Mouse (Mus musculus): Measurements from ENCODE around the gene Amz2. TPM values are rescaled to one million over a fixed set of nuclear protein-coding genes. Genes with fewer than 3 reads are reported as not detected.

Amz2 gene
- polyA plus RNA-seq, 1 experiment, result 0.22 TPM

DNA sequence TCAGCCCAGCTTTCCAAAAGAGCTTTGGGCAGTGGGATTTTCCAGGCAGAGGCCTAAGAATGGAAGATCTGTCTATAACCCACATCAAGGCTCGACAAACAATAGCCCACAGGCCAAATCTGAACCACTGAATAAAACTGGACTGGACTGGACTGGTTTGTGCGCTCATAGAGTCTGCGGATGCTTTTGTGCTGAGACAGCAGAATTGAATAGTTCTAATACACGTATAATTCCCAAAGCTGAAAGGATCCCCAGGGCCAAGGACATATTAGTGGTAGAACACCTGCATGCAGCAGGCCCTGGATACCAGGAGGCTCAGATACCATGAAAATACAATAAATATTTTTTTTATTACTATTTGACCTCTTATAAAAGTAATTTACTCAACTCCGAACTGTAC lies 30.5 kb downstream of the Amz2 start:
- TF ChIP-seq GATA1 (IDR thresholded peaks at IDR 0.05; ENCODE audit: low read length), result no peak
- no peak for TF ChIP-seq TAL1 (IDR thresholded peaks at IDR 0.05; ENCODE audit: low read length)
- H3K4me1 ChIP-seq (ENCODE audit: control insufficient read depth), result peaks cover 12% of the 10 kb centered on the region
- peaks cover 100% of the 10 kb centered on the region for H3K36me3 ChIP-seq (ENCODE audit: control insufficient read depth)

DNA sequence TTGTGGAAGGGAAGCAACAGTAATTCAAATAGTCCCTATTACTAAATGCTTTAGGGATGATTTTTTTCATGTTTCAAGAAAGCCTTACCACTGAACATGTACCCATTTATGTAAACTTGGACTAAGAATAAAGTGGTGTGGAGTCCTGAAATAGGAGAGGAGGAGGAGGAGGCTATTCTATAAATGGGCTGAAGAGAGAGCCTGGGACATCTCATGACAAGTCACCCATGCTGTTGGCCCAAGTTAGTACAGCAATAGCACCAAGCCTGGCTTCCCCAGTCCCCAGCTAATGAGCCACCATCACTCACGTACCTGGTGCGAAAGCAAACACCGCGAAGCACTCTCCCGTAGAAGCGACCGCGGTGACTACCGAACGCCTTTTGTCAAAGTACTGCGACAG lies 32.4 kb downstream of the Amz2 start:
- no peak overlapping the region for H3K4me3 ChIP-seq (replicated peaks)
- peaks cover 14% of the 10 kb centered on the region for H3K4me1 ChIP-seq (ENCODE audit: control insufficient read depth)
- H3K9me3 ChIP-seq (ENCODE audit: control insufficient read depth, low read length), result no peaks in the 10 kb centered on the region
- no peaks in the 10 kb centered on the region for H3K27me3 ChIP-seq (ENCODE audit: control insufficient read depth)
- TF ChIP-seq GATA1 (IDR thresholded peaks at IDR 0.05; ENCODE audit: low read length) (no peak), TAL1 (IDR thresholded peaks at IDR 0.05; ENCODE audit: low read length) (no peak)
- H3K36me3 ChIP-seq (ENCODE audit: control insufficient read depth), result peaks cover 100% of the 10 kb centered on the region

More for the DNA sequence above, 30.5 kb downstream of the Amz2 start:
- no peaks in the 10 kb centered on the region for H3K9me3 ChIP-seq (ENCODE audit: control insufficient read depth, low read length)
- H3K27me3 ChIP-seq (ENCODE audit: control insufficient read depth), result no peaks in the 10 kb centered on the region
- no peak overlapping the region for H3K4me3 ChIP-seq (replicated peaks)

DNA sequence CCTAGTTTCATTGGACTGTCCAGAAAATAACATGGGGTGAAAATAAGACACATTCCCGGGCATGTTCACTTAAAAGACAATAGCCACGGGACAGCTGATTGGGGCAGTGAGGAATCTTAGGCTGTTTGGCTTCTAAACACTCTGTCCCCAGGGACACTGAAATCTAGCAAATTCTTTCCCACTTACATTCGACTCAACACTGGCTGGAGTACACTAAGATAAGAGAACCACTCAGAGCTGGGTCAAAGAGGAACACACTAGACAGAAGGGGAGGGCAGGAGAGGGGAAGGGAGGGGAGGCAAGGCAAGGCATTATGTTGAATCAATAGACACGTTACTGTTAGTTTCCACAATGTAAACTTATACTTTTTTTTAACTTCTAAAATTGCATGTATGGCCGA lies 34.8 kb downstream of the Amz2 start:
- Histone ChIP-seq H3K9me3 (ENCODE audit: control insufficient read depth, low read length) (no peaks in the 10 kb centered on the region), H3K4me1 (ENCODE audit: control insufficient read depth) (peaks cover 30% of the 10 kb centered on the region), H3K36me3 (ENCODE audit: control insufficient read depth) (peaks cover 100% of the 10 kb centered on the region), H3K4me3 (replicated peaks) (no peak overlapping the region), H3K27me3 (ENCODE audit: control insufficient read depth) (no peaks in the 10 kb centered on the region)
- TF ChIP-seq GATA1 (IDR thresholded peaks at IDR 0.05; ENCODE audit: low read length) (no peak), TAL1 (IDR thresholded peaks at IDR 0.05; ENCODE audit: low read length) (no peak)

DNA sequence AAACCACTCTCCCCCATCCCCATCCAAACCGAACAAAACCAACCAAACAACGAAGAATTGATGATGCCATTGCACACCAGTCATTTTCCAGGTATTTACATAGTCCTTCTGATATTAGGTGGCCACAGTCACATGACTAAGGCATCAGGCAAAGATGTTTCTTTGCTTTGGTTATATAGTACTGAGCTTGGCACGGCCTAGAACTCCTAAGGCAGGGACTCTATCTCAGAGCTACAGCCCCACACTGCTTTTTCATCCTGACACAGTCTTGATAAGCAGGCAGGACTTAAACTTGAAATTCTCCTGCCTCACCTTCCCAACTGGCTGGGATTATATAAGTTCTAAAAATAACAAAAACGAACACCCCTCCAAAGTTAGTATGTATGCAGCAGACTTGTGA lies 39.3 kb downstream of the Amz2 start:
- Histone ChIP-seq H3K9me3 (ENCODE audit: control insufficient read depth, low read length) (no peaks in the 10 kb centered on the region), H3K4me1 (ENCODE audit: control insufficient read depth) (peaks cover 69% of the 10 kb centered on the region), H3K4me3 (replicated peaks) (peak overlapping the region; percentile 35), H3K36me3 (ENCODE audit: control insufficient read depth) (peaks cover 98% of the 10 kb centered on the region), H3K27me3 (ENCODE audit: control insufficient read depth) (no peaks in the 10 kb centered on the region)
- 0 out of 2 replicates have a peak, but pooled peaks have one; percentile 17 for TF ChIP-seq GATA1 (IDR thresholded peaks at IDR 0.05; ENCODE audit: low read length)
- TF ChIP-seq TAL1 (IDR thresholded peaks at IDR 0.05; ENCODE audit: low read length), result peak; percentile 52

DNA sequence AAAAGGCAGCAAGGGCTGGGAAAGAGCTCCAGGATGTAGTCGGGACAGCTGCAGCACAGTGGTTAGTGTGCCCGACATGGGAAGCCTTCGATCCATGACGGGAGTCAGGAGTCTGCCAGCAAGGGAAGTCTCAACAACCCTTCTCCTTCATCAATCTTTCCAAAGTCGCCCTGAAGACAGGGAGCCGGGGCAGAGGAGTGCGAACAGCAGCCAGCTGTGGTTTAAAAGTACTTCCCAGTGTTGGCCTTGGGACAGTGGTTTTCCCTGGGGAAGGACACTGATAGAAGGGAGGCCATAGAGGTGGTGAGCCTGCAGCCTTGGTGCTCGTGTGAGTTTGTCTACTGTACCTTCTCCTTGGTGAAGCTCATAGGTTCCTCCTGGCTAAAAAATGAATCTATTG lies 41.2 kb downstream of the Amz2 start:
- H3K4me1 ChIP-seq (ENCODE audit: control insufficient read depth), result peaks cover 82% of the 10 kb centered on the region
- TF ChIP-seq GATA1 (IDR thresholded peaks at IDR 0.05; ENCODE audit: low read length) (no peak), TAL1 (IDR thresholded peaks at IDR 0.05; ENCODE audit: low read length) (no peak)
- H3K36me3 ChIP-seq (ENCODE audit: control insufficient read depth), result peaks cover 95% of the 10 kb centered on the region
- H3K9me3 ChIP-seq (ENCODE audit: control insufficient read depth, low read length), result no peaks in the 10 kb centered on the region
- H3K27me3 ChIP-seq (ENCODE audit: control insufficient read depth), result no peaks in the 10 kb centered on the region
- H3K4me3 ChIP-seq (replicated peaks), result no peak overlapping the region

DNA sequence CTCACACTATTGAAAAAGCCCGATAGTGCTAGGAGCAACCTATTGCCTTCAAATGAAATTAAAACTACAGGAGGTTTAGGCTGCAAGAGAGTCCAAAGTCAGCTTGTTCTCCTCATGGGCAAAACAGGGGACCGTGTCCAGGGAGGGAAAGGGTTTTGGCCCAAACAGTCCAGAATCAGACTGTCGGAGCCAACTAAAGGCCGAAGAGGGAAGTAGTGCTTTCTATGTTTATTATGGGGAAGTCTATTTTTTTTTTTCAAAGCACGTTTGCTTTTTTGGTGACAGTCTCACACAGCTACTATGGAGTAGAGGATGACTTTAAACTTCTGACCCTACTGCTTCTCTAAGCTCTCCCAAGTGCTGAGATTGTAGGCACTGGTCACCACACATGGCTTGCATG lies 42.4 kb downstream of the Amz2 start:
- no peak for TF ChIP-seq TAL1 (IDR thresholded peaks at IDR 0.05; ENCODE audit: low read length)
- TF ChIP-seq GATA1 (IDR thresholded peaks at IDR 0.05; ENCODE audit: low read length), result no peak
- no peaks in the 10 kb centered on the region for H3K9me3 ChIP-seq (ENCODE audit: control insufficient read depth, low read length)
- H3K36me3 ChIP-seq (ENCODE audit: control insufficient read depth), result peaks cover 84% of the 10 kb centered on the region
- no peaks in the 10 kb centered on the region for H3K27me3 ChIP-seq (ENCODE audit: control insufficient read depth)
- peaks cover 72% of the 10 kb centered on the region for H3K4me1 ChIP-seq (ENCODE audit: control insufficient read depth)
- peak overlapping the region; percentile 13 for H3K4me3 ChIP-seq (replicated peaks)

DNA sequence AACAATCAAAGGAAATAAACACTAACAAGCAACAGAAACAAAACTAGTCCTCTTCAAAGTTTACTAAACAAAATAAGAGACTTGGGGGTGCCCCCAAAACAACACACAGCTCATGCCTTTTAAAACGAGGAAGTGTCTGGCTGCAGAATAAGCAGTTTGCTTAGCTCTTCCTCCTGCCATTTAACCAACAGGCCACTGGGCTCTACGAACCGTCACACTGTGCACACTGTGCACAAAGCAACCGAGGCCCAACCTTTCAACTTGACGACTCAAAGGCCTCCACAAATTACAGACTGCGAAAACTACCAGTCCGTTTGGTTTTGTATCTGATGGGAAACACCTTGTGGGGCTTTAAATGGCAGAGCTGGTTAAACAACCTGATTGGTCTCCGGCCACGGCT lies 44.4 kb downstream of the Amz2 start:
- peak overlapping the region; percentile 100 for H3K4me3 ChIP-seq (replicated peaks)
- no peaks in the 10 kb centered on the region for H3K27me3 ChIP-seq (ENCODE audit: control insufficient read depth)
- peaks cover 77% of the 10 kb centered on the region for H3K4me1 ChIP-seq (ENCODE audit: control insufficient read depth)
- TF ChIP-seq TAL1 (IDR thresholded peaks at IDR 0.05; ENCODE audit: low read length), result no peak
- TF ChIP-seq GATA1 (IDR thresholded peaks at IDR 0.05; ENCODE audit: low read length), result no peak
- peaks cover 63% of the 10 kb centered on the region for H3K36me3 ChIP-seq (ENCODE audit: control insufficient read depth)
- H3K9me3 ChIP-seq (ENCODE audit: control insufficient read depth, low read length), result no peaks in the 10 kb centered on the region

DNA sequence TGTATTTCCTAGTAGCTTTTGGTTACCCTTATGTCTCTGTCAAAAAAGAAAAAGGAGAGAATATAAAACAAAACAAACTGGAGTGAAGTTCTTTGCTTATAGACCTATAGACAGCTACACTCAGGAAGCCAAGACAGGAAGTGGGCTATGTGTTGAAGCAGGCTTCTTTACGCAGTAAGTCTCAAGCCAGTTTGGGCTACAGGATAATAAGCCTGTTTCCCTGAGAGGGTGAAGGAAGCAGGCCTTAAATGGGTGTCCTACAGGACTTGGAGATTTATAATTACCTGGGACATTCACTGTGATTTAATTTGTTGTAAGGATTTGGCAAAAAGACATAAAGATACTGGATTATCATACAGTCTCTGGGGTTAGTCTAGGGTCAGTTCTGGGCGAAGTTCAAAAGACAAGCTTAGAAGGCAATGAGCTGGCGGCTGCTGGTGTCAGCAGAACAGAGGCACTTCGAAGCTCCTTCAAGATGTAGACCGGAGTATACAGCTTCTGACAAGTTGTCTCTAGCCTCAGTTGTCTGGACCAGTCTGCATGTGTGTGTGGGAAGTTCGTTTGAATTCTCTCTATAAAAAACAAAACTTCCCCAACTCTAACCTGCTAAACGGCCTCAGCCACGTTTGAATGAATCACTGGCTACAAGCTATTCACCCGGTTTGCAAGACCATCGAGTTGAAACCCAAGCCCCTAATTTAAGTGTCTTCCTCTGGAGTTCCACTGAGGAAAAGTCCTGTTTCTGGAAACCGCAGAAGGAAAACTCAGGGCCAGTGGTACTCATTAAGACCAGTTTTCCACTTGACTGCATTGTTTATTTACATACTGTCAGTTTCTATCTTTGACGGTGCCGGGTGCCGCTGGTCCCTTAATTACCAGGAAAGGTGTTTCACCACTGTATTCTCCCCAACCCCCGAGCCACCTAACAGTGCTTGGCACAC lies 45.4 kb downstream of the Amz2 start:
- Histone ChIP-seq H3K36me3 (ENCODE audit: control insufficient read depth) (peaks cover 54% of the 10 kb centered on the region), H3K4me3 (replicated peaks) (peak overlapping the region; percentile 100), H3K4me1 (ENCODE audit: control insufficient read depth) (peaks cover 77% of the 10 kb centered on the region), H3K9me3 (ENCODE audit: control insufficient read depth, low read length) (no peaks in the 10 kb centered on the region), H3K27me3 (ENCODE audit: control insufficient read depth) (no peaks in the 10 kb centered on the region)
- TF ChIP-seq TAL1 (IDR thresholded peaks at IDR 0.05; ENCODE audit: low read length) (no peak), GATA1 (IDR thresholded peaks at IDR 0.05; ENCODE audit: low read length) (no peak)

DNA sequence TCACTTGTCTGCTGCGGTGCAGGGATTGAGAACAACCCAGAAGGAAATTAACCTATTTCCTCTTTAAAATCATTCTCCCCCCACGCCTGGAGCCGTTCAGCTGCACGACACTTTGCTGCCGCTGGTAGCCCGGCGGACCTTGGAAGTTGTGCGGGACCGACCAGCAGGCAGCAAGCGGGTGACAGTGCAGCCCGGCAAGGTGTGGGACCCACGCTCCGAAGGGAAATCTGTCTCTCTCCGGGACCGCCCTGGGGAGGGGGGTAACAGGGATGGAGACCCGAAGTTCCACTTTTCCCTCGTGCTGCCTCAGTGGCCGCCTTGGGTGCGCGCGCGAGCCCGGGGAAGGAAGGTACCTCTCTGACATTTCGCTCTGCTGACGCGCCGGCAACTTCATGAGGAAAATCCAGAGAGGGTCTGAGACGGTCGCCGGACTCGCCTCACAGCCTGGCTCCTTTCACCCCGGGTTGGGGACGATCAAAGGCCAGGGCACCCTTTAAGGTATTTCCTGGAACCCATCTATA lies 46.5 kb downstream of the Amz2 start:
- no peaks in the 10 kb centered on the region for H3K27me3 ChIP-seq (ENCODE audit: control insufficient read depth)
- peaks cover 80% of the 10 kb centered on the region for H3K4me1 ChIP-seq (ENCODE audit: control insufficient read depth)
- peak overlapping the region; percentile 100 for H3K4me3 ChIP-seq (replicated peaks)
- H3K36me3 ChIP-seq (ENCODE audit: control insufficient read depth), result peaks cover 44% of the 10 kb centered on the region
- H3K9me3 ChIP-seq (ENCODE audit: control insufficient read depth, low read length), result no peaks in the 10 kb centered on the region
- TF ChIP-seq TAL1 (IDR thresholded peaks at IDR 0.05; ENCODE audit: low read length), result no peak
- TF ChIP-seq GATA1 (IDR thresholded peaks at IDR 0.05; ENCODE audit: low read length), result no peak

Data from erythroblast, embryonic 14.5 days (primary cell).